Mouse (Mus musculus): Measurements from ENCODE around the gene Myo3b. TPM values are rescaled to one million over a fixed set of nuclear protein-coding genes. Genes with fewer than 3 reads are reported as not detected.
A peak's percentile ranks its signal among the peaks of the same experiment; 100 is the strongest.

The Myo3b gene
- polyA plus RNA-seq, 1 experiment from 2014 or later, result 0.25 TPM

DNA sequence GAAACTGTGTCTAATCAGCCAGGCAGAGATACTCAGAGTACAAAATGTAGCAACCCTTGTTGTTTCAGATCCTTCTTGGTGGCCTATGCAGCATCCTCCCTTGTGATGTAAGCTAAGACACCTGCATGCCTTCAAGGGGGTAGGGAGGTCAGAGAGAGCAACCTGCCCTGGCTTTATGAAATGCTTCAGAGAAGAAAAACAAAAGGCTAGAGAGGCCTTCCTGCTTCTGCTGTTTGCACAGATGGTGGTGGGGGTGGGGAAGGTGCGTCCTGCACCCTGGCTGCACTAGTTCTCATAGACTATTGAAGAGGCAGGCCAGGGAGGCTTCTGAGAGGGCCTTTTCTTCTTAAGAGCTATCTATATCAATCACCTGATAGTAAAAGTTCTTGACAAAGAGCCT is 245.2 kb downstream of the Myo3b start:
- Histone ChIP-seq H3K36me3 (ENCODE audit: insufficient read depth, low read length) (no peaks in the 10 kb centered on the region), H3K4me3 (ENCODE audit: low read depth, low read length) (no peak overlapping the region), H3K4me1 (ENCODE audit: insufficient read depth, low read depth, low read length) (no peaks in the 10 kb centered on the region), H3K27ac (ENCODE audit: low read length) (no peak overlapping the region), H3K9ac (replicated peaks; ENCODE audit: low read depth) (no peak overlapping the region), H3K4me2 (replicated peaks; ENCODE audit: low read depth, low read length) (no peak overlapping the region), H3K27me3 (replicated peaks; ENCODE audit: insufficient read depth, low read length) (no peaks in the 10 kb centered on the region), H3K9me3 (ENCODE audit: low read length) (no peaks in the 10 kb centered on the region)
- ATAC-seq (no peak), DNase-seq (ENCODE audit: low spot score) (no peak)
- 85% methylated on average over 1 of the region's 1 CpGs for WGBS
- TF ChIP-seq EP300 (IDR thresholded peaks at IDR 0.05) (no peak), CTCF (IDR thresholded peaks at IDR 0.05) (no peak)

DNA sequence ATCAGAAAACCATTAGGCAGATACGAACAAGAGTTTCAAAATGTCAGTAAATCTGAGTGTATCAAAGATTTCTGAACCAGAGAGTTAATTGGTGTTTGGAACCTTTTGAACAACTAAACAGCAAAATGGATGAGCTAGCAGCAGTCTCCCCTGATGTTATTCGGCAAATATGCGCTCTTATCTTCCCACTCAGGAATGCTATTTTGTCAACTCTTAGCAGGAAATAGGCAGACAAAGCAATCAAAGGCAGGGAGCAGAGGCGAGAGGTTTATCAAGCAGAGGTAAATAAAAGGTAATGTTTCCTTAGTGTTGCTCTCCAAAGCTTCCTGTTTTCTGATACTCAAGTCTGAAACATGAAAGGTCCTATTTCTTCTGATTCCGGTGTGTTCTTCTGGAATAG is 252.1 kb downstream of the Myo3b start:
- TF ChIP-seq EP300 (IDR thresholded peaks at IDR 0.05), result no peak
- no peak for TF ChIP-seq CTCF (IDR thresholded peaks at IDR 0.05)

DNA sequence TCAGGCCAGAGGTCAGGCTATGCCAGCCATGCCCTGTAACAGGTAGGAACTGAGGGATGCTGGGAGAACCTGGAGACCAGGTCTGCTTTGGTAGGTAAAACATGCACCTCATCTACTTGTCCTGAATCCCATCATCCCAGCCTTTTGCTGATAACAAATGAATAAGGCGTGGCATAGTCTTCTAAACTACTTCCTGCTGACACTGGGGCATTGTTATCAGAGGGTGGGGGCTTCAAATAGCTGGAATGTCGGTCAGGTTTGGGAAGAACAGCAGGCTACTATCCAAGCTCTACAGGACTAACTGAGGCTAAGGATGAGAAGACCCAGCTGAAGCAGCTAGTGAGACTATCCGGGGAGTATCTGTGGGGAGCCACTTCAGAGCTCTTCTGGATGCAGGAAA is 253.8 kb downstream of the Myo3b start:
- Histone ChIP-seq H3K36me3 (ENCODE audit: insufficient read depth, low read length) (no peaks in the 10 kb centered on the region), H3K27me3 (replicated peaks; ENCODE audit: insufficient read depth, low read length) (no peaks in the 10 kb centered on the region), H3K4me1 (ENCODE audit: insufficient read depth, low read depth, low read length) (no peaks in the 10 kb centered on the region; the same call in 1 of the 2 replicates), H3K9me3 (ENCODE audit: low read length) (no peaks in the 10 kb centered on the region), H3K4me3 (ENCODE audit: low read depth, low read length) (no peak overlapping the region), H3K4me2 (replicated peaks; ENCODE audit: low read depth, low read length) (no peak overlapping the region), H3K27ac (ENCODE audit: low read length) (no peak overlapping the region), H3K9ac (replicated peaks; ENCODE audit: low read depth) (no peak overlapping the region)
- ATAC-seq (no peak), DNase-seq (ENCODE audit: low spot score) (no peak)
- TF ChIP-seq CTCF (IDR thresholded peaks at IDR 0.05) (no peak), EP300 (IDR thresholded peaks at IDR 0.05) (no peak)
- WGBS, result 37% methylated on average over 3 of the region's 3 CpGs

More for the DNA sequence above, 252.1 kb downstream of the Myo3b start:
- Histone ChIP-seq H3K36me3 (ENCODE audit: insufficient read depth, low read length) (no peaks in the 10 kb centered on the region), H3K27me3 (replicated peaks; ENCODE audit: insufficient read depth, low read length) (no peaks in the 10 kb centered on the region), H3K27ac (ENCODE audit: low read length) (no peak overlapping the region), H3K9ac (replicated peaks; ENCODE audit: low read depth) (no peak overlapping the region), H3K9me3 (ENCODE audit: low read length) (no peaks in the 10 kb centered on the region), H3K4me1 (ENCODE audit: insufficient read depth, low read depth, low read length) (no peaks in the 10 kb centered on the region; the same call in 1 of the 2 replicates), H3K4me2 (replicated peaks; ENCODE audit: low read depth, low read length) (no peak overlapping the region), H3K4me3 (ENCODE audit: low read depth, low read length) (no peak overlapping the region)
- 10% methylated on average over 5 of the region's 5 CpGs for WGBS
- DNase-seq (ENCODE audit: low spot score), result peak; percentile 5
- no peak for ATAC-seq

DNA sequence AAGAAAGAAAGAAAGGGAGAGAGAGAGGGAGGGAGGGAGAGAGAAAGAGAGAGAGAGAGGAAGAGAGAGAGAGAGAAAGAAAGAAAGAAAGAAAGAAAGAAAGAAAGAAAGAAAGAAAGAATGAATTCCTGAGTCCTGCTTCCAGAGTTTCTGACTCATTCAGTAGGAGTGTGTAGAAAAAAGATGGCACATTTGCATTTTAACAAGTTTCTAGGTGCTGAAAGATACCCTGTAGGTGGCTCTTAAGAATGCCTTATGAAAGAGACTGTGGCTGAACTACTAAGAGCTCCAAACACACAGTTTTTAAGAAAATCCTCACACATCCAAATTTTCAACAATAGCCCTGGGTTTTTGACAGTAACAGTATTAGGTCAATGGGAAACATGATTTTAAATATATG is 264.0 kb downstream of the Myo3b start:
- Histone ChIP-seq H3K9ac (replicated peaks; ENCODE audit: low read depth) (no peak overlapping the region), H3K27ac (ENCODE audit: low read length) (no peak overlapping the region), H3K27me3 (replicated peaks; ENCODE audit: insufficient read depth, low read length) (no peaks in the 10 kb centered on the region), H3K4me2 (replicated peaks; ENCODE audit: low read depth, low read length) (no peak overlapping the region), H3K4me3 (ENCODE audit: low read depth, low read length) (no peak overlapping the region), H3K9me3 (ENCODE audit: low read length) (no peaks in the 10 kb centered on the region), H3K4me1 (ENCODE audit: insufficient read depth, low read depth, low read length) (no peaks in the 10 kb centered on the region), H3K36me3 (ENCODE audit: insufficient read depth, low read length) (no peaks in the 10 kb centered on the region)
- ATAC-seq (no peak), DNase-seq (ENCODE audit: low spot score) (no peak)
- no peak for TF ChIP-seq EP300 (IDR thresholded peaks at IDR 0.05)
- TF ChIP-seq CTCF (IDR thresholded peaks at IDR 0.05), result no peak

DNA sequence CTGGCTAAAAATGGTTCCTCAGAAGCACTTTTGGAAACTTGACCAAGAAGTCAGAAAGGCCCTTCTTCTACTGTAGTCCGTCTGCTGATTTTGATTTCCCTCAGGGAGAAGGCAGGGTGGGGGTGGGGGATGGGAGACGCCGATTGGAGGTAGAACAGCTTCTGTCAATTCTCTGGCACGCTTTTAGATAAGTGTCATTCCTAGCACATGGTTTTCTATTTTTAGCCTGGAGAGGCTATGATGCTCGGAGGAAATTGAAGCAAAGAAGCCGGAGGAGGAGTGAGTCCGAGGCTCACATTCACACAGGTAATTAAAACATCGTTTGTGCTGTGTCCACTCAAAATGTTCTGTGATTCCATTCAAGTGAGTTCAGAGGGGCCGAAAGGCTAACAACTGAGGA is 276.2 kb downstream of the Myo3b start:
- no peaks in the 10 kb centered on the region for H3K9me3 ChIP-seq (ENCODE audit: low read length)
- no peaks in the 10 kb centered on the region for H3K27me3 ChIP-seq (replicated peaks; ENCODE audit: insufficient read depth, low read length)
- H3K27ac ChIP-seq (ENCODE audit: low read length), result no peak overlapping the region
- TF ChIP-seq CTCF (IDR thresholded peaks at IDR 0.05) (no peak), EP300 (IDR thresholded peaks at IDR 0.05) (no peak)
- no peaks in the 10 kb centered on the region for H3K36me3 ChIP-seq (ENCODE audit: insufficient read depth, low read length)
- no peak overlapping the region for H3K4me2 ChIP-seq (replicated peaks; ENCODE audit: low read depth, low read length)
- 20% methylated on average over 9 of the region's 9 CpGs for WGBS
- DNase-seq (ENCODE audit: low spot score) (no peak), ATAC-seq (no peak)
- no peak overlapping the region for H3K9ac ChIP-seq (replicated peaks; ENCODE audit: low read depth)
- H3K4me3 ChIP-seq (ENCODE audit: low read depth, low read length), result no peak overlapping the region
- H3K4me1 ChIP-seq (ENCODE audit: insufficient read depth, low read depth, low read length), result no peaks in the 10 kb centered on the region

DNA sequence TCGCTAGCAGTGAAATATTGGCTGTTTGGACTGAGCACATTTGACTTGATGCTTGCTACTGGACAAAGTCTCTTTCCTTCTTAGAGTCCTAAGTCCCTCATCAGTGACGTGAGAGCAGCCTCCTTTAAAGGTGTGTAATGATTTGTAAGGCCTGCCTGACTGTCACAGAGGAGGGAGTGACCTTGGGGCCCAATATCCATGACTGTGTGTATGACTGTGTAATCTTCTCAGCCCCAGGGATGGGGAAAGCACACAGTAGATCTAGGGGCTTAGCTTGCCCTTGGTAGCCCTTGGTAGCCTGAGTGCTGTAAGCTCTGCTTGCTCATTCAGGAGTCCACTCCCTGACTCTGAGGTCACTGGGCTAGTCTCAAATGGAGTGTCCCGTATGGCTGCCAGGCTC is 276.8 kb downstream of the Myo3b start:
- 67% methylated on average over 3 of the region's 3 CpGs for WGBS
- Histone ChIP-seq H3K9ac (replicated peaks; ENCODE audit: low read depth) (no peak overlapping the region), H3K4me3 (ENCODE audit: low read depth, low read length) (no peak overlapping the region), H3K27me3 (replicated peaks; ENCODE audit: insufficient read depth, low read length) (no peaks in the 10 kb centered on the region), H3K27ac (ENCODE audit: low read length) (no peak overlapping the region), H3K36me3 (ENCODE audit: insufficient read depth, low read length) (no peaks in the 10 kb centered on the region), H3K9me3 (ENCODE audit: low read length) (no peaks in the 10 kb centered on the region), H3K4me2 (replicated peaks; ENCODE audit: low read depth, low read length) (no peak overlapping the region), H3K4me1 (ENCODE audit: insufficient read depth, low read depth, low read length) (no peaks in the 10 kb centered on the region)
- TF ChIP-seq EP300 (IDR thresholded peaks at IDR 0.05), result no peak
- DNase-seq (ENCODE audit: low spot score) (no peak), ATAC-seq (no peak; the same call in 1 of the 2 replicates)

DNA sequence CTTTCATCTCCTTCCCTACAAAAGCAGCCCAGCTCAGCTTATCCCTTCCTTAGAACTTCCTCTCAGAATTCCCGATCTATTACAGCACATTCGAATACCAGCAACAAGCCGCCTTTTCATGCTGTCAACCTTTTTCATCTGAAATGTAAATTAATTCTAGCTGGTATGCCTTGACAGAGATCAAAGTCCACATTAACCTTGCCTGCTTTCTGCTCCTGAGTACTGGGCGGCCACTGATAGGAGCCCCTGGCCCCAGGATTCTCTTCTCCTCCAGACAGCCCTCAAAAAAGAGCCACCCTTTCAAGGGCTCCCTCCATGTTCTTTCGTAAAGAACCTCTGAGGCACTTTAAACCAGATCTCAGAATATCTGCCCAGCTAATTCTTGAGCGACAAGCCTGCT is 278.9 kb downstream of the Myo3b start:
- DNase-seq (ENCODE audit: low spot score) (no peak), ATAC-seq (no peak)
- WGBS, result 33% methylated on average over 6 of the region's 6 CpGs
- Histone ChIP-seq H3K4me1 (ENCODE audit: insufficient read depth, low read depth, low read length) (peaks cover 4% of the 10 kb centered on the region; the same call in 1 of the 2 replicates), H3K27me3 (replicated peaks; ENCODE audit: insufficient read depth, low read length) (no peaks in the 10 kb centered on the region), H3K36me3 (ENCODE audit: insufficient read depth, low read length) (no peaks in the 10 kb centered on the region), H3K4me3 (ENCODE audit: low read depth, low read length) (no peak overlapping the region), H3K9me3 (ENCODE audit: low read length) (no peaks in the 10 kb centered on the region), H3K4me2 (replicated peaks; ENCODE audit: low read depth, low read length) (no peak overlapping the region), H3K27ac (ENCODE audit: low read length) (no peak overlapping the region), H3K9ac (replicated peaks; ENCODE audit: low read depth) (no peak overlapping the region)
- TF ChIP-seq CTCF (IDR thresholded peaks at IDR 0.05) (no peak), EP300 (IDR thresholded peaks at IDR 0.05) (no peak)

All from lung, postnatal 0 days (tissue).